Mouse (Mus musculus) NIH3T3 (cell line): ENCODE results near the gene Gm11487.
"Not testable (repeated sequence)": the region's sequence is repeated elsewhere in the genome, so short reads cannot be mapped to it uniquely, and the experiment has no call there.

ENCODE experiments used
- DNase-seq: peaks from one replicate; pipeline ENCODE4 v3.0.0-alpha.2; 2012; ENCODE audit warnings: low read depth

Gene Gm11487

DNA sequence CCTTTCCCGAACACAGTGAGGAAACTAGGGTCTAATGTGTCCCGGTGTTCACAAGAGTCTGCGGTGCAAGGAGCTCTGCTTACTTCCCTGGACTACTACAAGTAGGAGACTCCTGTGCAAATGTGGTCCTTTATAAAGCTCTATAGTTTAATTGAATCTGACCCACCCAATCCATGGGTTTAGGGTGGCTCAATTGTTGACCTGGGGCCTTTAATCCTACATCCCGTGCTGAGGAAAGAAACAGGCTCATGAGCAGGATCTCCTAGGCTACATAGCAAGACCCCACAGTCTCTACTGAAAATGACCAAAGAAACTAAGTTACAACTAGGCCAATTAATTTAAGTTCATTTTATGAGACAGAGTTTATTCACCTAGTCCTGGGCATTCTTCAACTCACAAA lies at the start of gene Gm11487:
Gm11487 (minus strand) TSS at position 101 of the 400 bp plus-strand sequence.
- DNase-seq = not testable (repeated sequence)

DNA sequence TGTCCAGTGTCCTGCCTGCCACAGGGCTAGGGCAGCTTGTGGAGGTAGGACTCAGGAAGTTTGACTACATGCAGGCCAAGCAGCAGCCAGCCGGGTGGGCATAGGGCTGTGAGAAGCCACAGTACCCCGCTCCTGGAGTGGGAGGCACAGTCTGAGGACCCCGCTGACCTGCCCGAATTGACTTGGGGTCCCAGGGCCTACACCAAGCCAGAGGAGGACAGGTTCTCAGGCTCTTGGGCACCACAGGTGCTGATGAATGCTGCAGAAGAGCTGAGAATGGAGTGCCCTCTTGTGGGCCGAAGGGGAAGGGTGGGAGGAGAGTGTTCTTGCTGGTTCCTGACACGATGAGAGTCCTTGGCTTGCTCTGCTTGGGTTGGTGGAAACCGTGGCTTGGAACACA lies 39.8 kb upstream of the Gm11487 start:
- DNase-seq = no peak

DNA sequence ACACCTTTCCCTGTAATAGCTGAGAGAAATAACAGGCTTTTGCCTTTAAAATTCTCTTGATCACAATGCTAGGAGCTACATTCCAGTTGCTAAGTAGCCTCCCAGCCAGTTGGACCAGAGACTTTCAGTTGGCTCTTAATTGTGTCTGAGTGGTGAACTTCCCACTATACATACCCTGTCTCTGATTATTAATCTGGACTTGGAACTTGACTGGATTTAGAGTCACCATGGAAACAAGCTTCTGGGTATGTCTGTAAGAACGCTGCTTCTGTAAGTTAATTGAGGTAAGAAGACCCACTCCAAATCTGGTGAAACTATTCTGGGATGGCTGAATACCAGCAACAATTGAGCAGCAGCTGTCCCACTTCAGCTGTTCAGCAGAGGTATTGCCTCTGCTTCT lies 37.7 kb upstream of the Gm11487 start:
- DNase-seq = no peak

DNA sequence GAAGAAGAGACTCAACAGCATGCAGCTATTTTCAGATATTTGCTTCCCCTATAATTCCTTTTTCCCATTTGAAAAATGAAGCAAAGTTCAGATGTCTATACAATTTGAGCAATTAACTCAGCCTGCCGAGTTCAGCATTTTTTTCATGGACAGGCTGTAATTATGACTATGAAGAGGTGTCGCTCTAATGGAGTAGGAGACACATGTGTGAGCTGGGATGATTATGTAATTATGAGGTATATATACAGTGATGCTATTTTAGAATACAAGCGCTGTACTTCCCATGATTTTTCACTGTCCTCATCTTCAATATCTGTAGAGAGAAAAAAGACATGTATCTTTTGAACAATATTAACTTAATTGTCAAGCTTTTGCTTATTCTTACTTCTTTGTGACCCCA lies 21.0 kb upstream of the Gm11487 start:
- no peak for DNase-seq

DNA sequence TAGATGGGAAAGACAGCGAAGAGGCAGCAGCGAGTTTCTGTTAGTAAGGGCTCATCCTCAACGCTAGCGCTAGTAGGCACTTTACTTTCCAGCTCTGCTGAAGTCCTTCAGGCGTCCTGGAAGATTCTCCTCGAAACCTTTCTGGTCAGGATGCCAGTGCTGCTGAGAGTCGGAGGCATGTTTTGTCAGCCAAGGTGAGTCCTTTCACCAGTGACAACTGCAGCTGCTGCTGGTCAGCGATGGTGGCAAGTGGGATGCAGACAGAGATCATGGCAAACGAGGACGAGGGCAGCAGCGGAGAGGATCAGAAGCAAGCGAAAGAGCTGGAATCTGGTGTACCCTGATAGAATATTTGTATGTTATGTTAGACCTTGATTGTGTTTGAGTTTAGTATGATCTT lies 18.2 kb upstream of the Gm11487 start:
- no peak for DNase-seq

DNA sequence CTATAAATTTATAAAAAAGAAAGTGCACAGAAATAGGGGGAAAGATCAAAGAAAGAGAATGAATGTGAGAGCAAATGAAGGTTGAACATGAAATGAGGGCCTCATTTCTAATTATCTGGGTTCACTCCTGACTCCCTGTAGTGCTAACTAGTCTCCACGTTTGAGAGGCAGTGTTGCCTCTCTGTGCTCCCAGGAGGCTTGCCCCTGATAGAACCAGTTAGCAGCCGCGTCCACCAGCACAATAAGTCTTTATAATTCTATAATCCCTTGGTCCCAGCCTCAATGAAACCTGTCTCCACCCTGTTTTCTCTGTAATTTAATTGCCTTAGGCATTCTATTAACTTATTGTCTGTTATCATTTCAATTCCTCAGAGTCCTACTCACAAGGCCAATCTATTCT lies 38.3 kb downstream of the Gm11487 start:
- DNase-seq = no peak
